Mouse (Mus musculus) MEL (cell line): Measurements from ENCODE around the gene Il23a.

Experiments
- MXI1 ChIP-seq: IDR thresholded peaks from 2 replicates; pipeline ENCODE4 v1.6.1; 2011; ENCODE audit warnings: mild to moderate bottlenecking, low read depth, low read length, improper control_type of control experiment
- POLR2A ChIP-seq, 2 experiments: IDR thresholded peaks; 2 replicates each; pipeline ENCODE4 v1.6.1; 2011 to 2012; ENCODE audit warnings: low read length in 2 of 2, mild to moderate bottlenecking in 2 of 2, control low read depth in 1 of 2, improper control_type of control experiment in 1 of 2, low read depth in 1 of 2, moderate library complexity in 1 of 2; ENCODE audit not compliant: control insufficient read depth in 1 of 2, insufficient read depth in 1 of 2, poor library complexity in 1 of 2
- TCF12 ChIP-seq: IDR thresholded peaks from 2 replicates; pipeline ENCODE4 v1.6.1; 2014; ENCODE audit warnings: low read depth, mild to moderate bottlenecking, inconsistent platforms, low read length, improper control_type of control experiment, moderate library complexity
- USF2 ChIP-seq, 2 experiments: IDR thresholded peaks; 2 replicates each; pipeline ENCODE4 v1.6.1; 2011 to 2012; ENCODE audit warnings: improper control_type of control experiment in 2 of 2, low read length in 2 of 2, borderline replicate concordance in 1 of 2, inconsistent platforms in 1 of 2, low read depth in 1 of 2, mild to moderate bottlenecking in 1 of 2; ENCODE audit not compliant: insufficient read depth in 1 of 2

DNA sequence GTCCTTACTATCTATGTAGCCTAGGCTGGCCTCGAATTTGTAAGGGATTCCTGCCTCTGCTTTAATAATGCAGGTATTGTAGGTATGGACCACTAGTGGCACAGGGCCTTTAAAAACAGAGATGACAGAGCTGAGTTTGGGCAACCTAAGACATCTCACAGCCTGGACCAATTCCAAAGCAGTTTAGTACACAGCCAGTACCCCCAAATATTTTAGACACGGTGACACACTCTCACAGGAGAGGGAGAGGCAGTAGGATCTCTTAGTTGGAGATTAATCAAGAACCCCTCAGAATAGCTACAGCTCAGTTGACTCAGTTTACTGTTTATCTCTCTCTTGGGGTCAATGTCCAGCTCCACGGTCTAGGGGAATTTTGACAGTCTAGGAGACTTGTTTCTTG, 3.8 kb upstream of the Il23a start:
- TF ChIP-seq MXI1 = no peak
- no peak for TF ChIP-seq USF2 (IDR thresholded peaks at IDR 0.05; ENCODE audit: borderline replicate concordance in 1 of 2, insufficient read depth in 1 of 2, low read depth in 1 of 2, low read length in 2 of 2)
- TF ChIP-seq TCF12 = no peak
- TF ChIP-seq POLR2A (IDR thresholded peaks at IDR 0.05; ENCODE audit: control insufficient read depth in 1 of 2, insufficient read depth in 1 of 2, low read depth in 1 of 2, low read length in 2 of 2, poor library complexity in 1 of 2) = no peak
